Mouse (Mus musculus) brain, embryonic 14.5 days (tissue): Measurements from ENCODE around the gene Myt1.

Source experiments
- CTCF ChIP-seq: fragments of 200-500 bp; IDR thresholded peaks from 2 replicates; pipeline ENCODE4 v1.5.1; 2012; ENCODE audit warnings: inconsistent platforms, mild to moderate bottlenecking, moderate library complexity, borderline replicate concordance; ENCODE audit not compliant: insufficient read depth, insufficient read length; ENCODE audit errors: extremely low read depth
- POLR2A ChIP-seq: fragments of 200-500 bp; IDR thresholded peaks from 2 replicates; pipeline ENCODE4 v1.6.1; 2012; ENCODE audit warnings: mild to moderate bottlenecking, inconsistent platforms, borderline replicate concordance; ENCODE audit not compliant: poor library complexity, insufficient read depth, insufficient read length, severe bottlenecking; ENCODE audit errors: extremely low read depth

DNA sequence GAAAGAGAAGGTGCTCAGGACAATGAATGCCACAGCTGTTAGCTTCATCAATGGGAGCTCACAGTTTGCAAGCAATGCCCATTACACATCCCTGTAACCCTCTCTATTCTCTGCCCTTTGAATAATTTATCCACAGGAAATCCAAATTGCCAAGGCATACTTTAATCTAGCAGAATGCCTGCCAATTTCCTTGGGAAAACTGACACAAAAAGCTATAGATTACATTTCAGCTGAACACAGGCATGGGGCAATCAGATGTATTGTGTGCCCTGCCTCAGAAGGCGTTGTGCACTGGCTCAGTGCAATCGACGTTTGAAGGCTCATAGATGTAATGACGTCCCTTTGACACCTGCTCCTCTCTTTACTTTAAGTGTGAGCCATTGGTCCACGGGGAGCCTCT, 24.7 kb downstream of the Myt1 start:
- TF ChIP-seq CTCF, result no peak
- TF ChIP-seq POLR2A, result no peak
